Mouse (Mus musculus): Measurements from ENCODE around the gene Smpx. TPM values are rescaled to one million over a fixed set of nuclear protein-coding genes. Genes with fewer than 3 reads are reported as not detected.

Smpx gene
- polyA plus RNA-seq, 1 experiment: 55.1 TPM

DNA sequence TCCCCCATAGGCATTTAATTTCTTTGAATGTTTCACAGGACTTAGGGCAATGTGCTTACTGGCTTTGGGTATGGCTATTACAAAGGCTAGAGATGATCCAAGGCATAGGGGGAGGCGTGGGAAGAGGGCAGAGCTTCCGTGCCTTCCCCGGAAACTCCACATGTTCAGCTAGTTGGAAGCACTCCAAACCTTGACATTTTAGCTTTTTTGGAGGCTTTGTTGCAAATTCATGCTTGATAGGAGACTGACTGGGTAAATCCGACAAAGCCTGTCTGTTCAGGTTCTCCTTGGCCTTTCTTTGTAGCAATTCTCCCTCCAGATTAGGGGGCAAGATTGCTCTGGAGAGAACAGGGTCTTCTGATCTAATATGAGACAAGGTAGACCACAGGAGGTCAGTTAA, 7.5 kb upstream of the Smpx start:
- TF ChIP-seq SRF (IDR thresholded peaks at IDR 0.05; ENCODE audit: control insufficient read depth, insufficient read length, low read depth) (no peak), POLR2AphosphoS2 (IDR thresholded peaks at IDR 0.05; ENCODE audit: insufficient read length, low read depth) (no peak), POLR2A (IDR thresholded peaks at IDR 0.05; ENCODE audit: insufficient read length, low read depth) (no peak), TCF3 (IDR thresholded peaks at IDR 0.05; ENCODE audit: insufficient read length, low read depth) (no peak), CEBPB (IDR thresholded peaks at IDR 0.05; ENCODE audit: insufficient read depth, poor library complexity, severe bottlenecking) (no peak), MAX (IDR thresholded peaks at IDR 0.05; ENCODE audit: low read depth) (no peak), E2F4 (IDR thresholded peaks at IDR 0.05; ENCODE audit: insufficient read depth) (no peak), USF1 (IDR thresholded peaks at IDR 0.05; ENCODE audit: low read depth) (no peak), MYOD1 (IDR thresholded peaks at IDR 0.05; ENCODE audit: control insufficient read depth in 1 of 3, insufficient read length in 2 of 3, low read depth in 2 of 3) (no peak)
- no peaks in the 10 kb centered on the region for H3K79me2 ChIP-seq (ENCODE audit: control insufficient read depth, insufficient read depth)
- H3K4me2 ChIP-seq (ENCODE audit: low read depth): no peak overlapping the region
- H3ac ChIP-seq (ENCODE audit: control insufficient read depth, insufficient read length): no peak overlapping the region
- no peak overlapping the region for H3K4me3 ChIP-seq
- H3K36me3 ChIP-seq (ENCODE audit: control insufficient read depth, insufficient read depth): no peaks in the 10 kb centered on the region
- no peaks in the 10 kb centered on the region for H3K27me3 ChIP-seq (ENCODE audit: control insufficient read depth, insufficient read depth, insufficient read length)

DNA sequence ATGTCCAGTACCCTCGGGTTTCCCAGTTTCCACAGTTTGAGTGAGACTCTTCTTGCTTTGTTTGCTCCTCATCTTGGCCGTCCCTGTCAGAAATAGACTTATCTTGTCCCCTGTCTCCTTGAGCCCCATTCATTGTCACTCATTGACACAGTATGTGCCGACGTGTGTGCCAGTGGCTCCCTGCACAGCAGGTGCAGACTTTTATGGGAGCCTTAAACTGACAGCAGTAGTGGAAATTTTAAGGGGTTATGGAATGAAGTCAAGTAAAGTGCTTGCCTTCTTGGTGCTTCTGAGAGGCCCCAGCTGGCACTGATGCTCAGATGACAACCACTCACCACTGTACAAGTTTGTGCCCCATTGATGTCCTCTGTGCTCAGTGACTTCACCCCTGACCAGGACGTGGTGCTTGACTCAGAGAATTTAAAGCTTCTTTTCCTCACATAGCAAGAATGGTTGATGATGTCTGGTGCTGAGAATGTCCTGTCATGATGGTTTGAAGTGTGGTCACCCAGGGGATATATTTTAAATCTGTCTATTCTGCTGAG, 1.0 kb upstream of the Smpx start:
- H3ac ChIP-seq (ENCODE audit: control insufficient read depth, insufficient read length): no peak overlapping the region
- H3K4me3 ChIP-seq: no peak overlapping the region
- peak overlapping the region; percentile 24 for H3K4me2 ChIP-seq (ENCODE audit: low read depth)
- H3K36me3 ChIP-seq (ENCODE audit: control insufficient read depth, insufficient read depth): no peaks in the 10 kb centered on the region
- H3K27me3 ChIP-seq (ENCODE audit: control insufficient read depth, insufficient read depth, insufficient read length): no peaks in the 10 kb centered on the region
- no peak for TF ChIP-seq POLR2AphosphoS2 (IDR thresholded peaks at IDR 0.05; ENCODE audit: insufficient read length, low read depth)
- TF ChIP-seq USF1 (IDR thresholded peaks at IDR 0.05; ENCODE audit: low read depth): no peak
- no peak for TF ChIP-seq E2F4 (IDR thresholded peaks at IDR 0.05; ENCODE audit: insufficient read depth)
- TF ChIP-seq TCF3 (IDR thresholded peaks at IDR 0.05; ENCODE audit: insufficient read length, low read depth): no peak
- TF ChIP-seq TCF12 (IDR thresholded peaks at IDR 0.05; ENCODE audit: insufficient read depth, poor library complexity, severe bottlenecking): no peak
- TF ChIP-seq MYOG (IDR thresholded peaks at IDR 0.05; ENCODE audit: control insufficient read depth in 1 of 3, insufficient read depth in 1 of 3, insufficient read length in 2 of 3, low read depth in 2 of 3): peak in 1 of 3 experiments; percentile 64
- peak in 1 of 3 experiments; percentile 71 for TF ChIP-seq MYOD1 (IDR thresholded peaks at IDR 0.05; ENCODE audit: control insufficient read depth in 1 of 3, insufficient read length in 2 of 3, low read depth in 2 of 3)
- TF ChIP-seq CEBPB (IDR thresholded peaks at IDR 0.05; ENCODE audit: insufficient read depth, poor library complexity, severe bottlenecking): no peak
- TF ChIP-seq REST (IDR thresholded peaks at IDR 0.05; ENCODE audit: insufficient read depth, insufficient read length): no peak
- no peak for TF ChIP-seq MAX (IDR thresholded peaks at IDR 0.05; ENCODE audit: low read depth)
- TF ChIP-seq SRF (IDR thresholded peaks at IDR 0.05; ENCODE audit: control insufficient read depth, insufficient read length, low read depth): no peak
- TF ChIP-seq POLR2A (IDR thresholded peaks at IDR 0.05; ENCODE audit: insufficient read length, low read depth): no peak
- no peaks in the 10 kb centered on the region for H3K79me2 ChIP-seq (ENCODE audit: control insufficient read depth, insufficient read depth)

DNA sequence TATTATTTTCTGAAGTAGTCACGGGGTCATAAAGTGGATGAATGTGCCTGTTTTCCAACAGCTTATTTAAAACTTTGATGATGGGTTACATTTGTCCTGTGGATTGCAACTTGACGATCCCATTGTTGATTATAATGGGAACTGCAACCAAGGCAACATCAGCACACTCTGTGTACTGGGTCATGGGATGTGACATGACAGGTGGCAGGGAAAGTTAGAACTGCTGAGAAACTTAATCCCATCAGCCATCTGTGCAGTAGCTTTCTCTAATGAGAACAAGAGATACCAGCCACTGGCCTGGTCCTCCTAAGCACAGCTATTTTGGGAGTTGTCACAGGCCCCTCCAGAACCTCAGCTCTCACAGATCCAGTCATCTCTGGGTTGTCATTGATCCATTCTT, 8.5 kb downstream of the Smpx start:
- TF ChIP-seq E2F4 (IDR thresholded peaks at IDR 0.05; ENCODE audit: insufficient read depth): no peak
- TF ChIP-seq TCF12 (IDR thresholded peaks at IDR 0.05; ENCODE audit: insufficient read depth, poor library complexity, severe bottlenecking): no peak
- no peak for TF ChIP-seq POLR2AphosphoS2 (IDR thresholded peaks at IDR 0.05; ENCODE audit: insufficient read length, low read depth)
- TF ChIP-seq USF1 (IDR thresholded peaks at IDR 0.05; ENCODE audit: low read depth): no peak
- peak; percentile 17 to 90 (median 67) for TF ChIP-seq MYOD1 (IDR thresholded peaks at IDR 0.05; ENCODE audit: control insufficient read depth in 1 of 3, insufficient read length in 2 of 3, low read depth in 2 of 3)
- peak in 2 of 3 experiments; percentile 46 to 53 for TF ChIP-seq MYOG (IDR thresholded peaks at IDR 0.05; ENCODE audit: control insufficient read depth in 1 of 3, insufficient read depth in 1 of 3, insufficient read length in 2 of 3, low read depth in 2 of 3)
- no peak for TF ChIP-seq CEBPB (IDR thresholded peaks at IDR 0.05; ENCODE audit: insufficient read depth, poor library complexity, severe bottlenecking)
- TF ChIP-seq REST (IDR thresholded peaks at IDR 0.05; ENCODE audit: insufficient read depth, insufficient read length): no peak
- TF ChIP-seq MAX (IDR thresholded peaks at IDR 0.05; ENCODE audit: low read depth): no peak
- Histone ChIP-seq H3K4me3 (no peak overlapping the region), H3ac (ENCODE audit: control insufficient read depth, insufficient read length) (no peak overlapping the region), H3K27me3 (ENCODE audit: control insufficient read depth, insufficient read depth, insufficient read length) (no peaks in the 10 kb centered on the region), H3K4me2 (ENCODE audit: low read depth) (no peak overlapping the region), H3K36me3 (ENCODE audit: control insufficient read depth, insufficient read depth) (no peaks in the 10 kb centered on the region), H3K79me2 (ENCODE audit: control insufficient read depth, insufficient read depth) (no peaks in the 10 kb centered on the region)

GRCm38 (mm10) chrX:157708616-157709280, 10.0 kb downstream of the Smpx start:
- H3ac ChIP-seq (ENCODE audit: control insufficient read depth, insufficient read length): no peak overlapping the region
- no peak for TF ChIP-seq USF1 (IDR thresholded peaks at IDR 0.05; ENCODE audit: low read depth)
- no peak for TF ChIP-seq TCF3 (IDR thresholded peaks at IDR 0.05; ENCODE audit: insufficient read length, low read depth)
- TF ChIP-seq MAX (IDR thresholded peaks at IDR 0.05; ENCODE audit: low read depth): no peak
- TF ChIP-seq REST (IDR thresholded peaks at IDR 0.05; ENCODE audit: insufficient read depth, insufficient read length): no peak
- TF ChIP-seq POLR2AphosphoS2 (IDR thresholded peaks at IDR 0.05; ENCODE audit: insufficient read length, low read depth): no peak
- H3K4me3 ChIP-seq: no peak overlapping the region
- no peak overlapping the region for H3K4me2 ChIP-seq (ENCODE audit: low read depth)
- H3K36me3 ChIP-seq (ENCODE audit: control insufficient read depth, insufficient read depth): no peaks in the 10 kb centered on the region
- H3K27me3 ChIP-seq (ENCODE audit: control insufficient read depth, insufficient read depth, insufficient read length): no peaks in the 10 kb centered on the region
- H3K79me2 ChIP-seq (ENCODE audit: control insufficient read depth, insufficient read depth): no peaks in the 10 kb centered on the region

GRCm38 (mm10) chrX:157719907-157720306, 21.2 kb downstream of the Smpx start:
- H3K4me3 ChIP-seq: no peak overlapping the region
- H3K4me2 ChIP-seq (ENCODE audit: low read depth): no peak overlapping the region
- H3ac ChIP-seq (ENCODE audit: control insufficient read depth, insufficient read length): no peak overlapping the region
- no peaks in the 10 kb centered on the region for H3K36me3 ChIP-seq (ENCODE audit: control insufficient read depth, insufficient read depth)
- no peaks in the 10 kb centered on the region for H3K27me3 ChIP-seq (ENCODE audit: control insufficient read depth, insufficient read depth, insufficient read length)
- H3K79me2 ChIP-seq (ENCODE audit: control insufficient read depth, insufficient read depth): no peaks in the 10 kb centered on the region
- no peak for TF ChIP-seq TCF3 (IDR thresholded peaks at IDR 0.05; ENCODE audit: insufficient read length, low read depth)
- TF ChIP-seq REST (IDR thresholded peaks at IDR 0.05; ENCODE audit: insufficient read depth, insufficient read length): no peak
- TF ChIP-seq POLR2AphosphoS2 (IDR thresholded peaks at IDR 0.05; ENCODE audit: insufficient read length, low read depth): no peak
- no peak for TF ChIP-seq MYOG (IDR thresholded peaks at IDR 0.05; ENCODE audit: control insufficient read depth in 1 of 3, insufficient read depth in 1 of 3, insufficient read length in 2 of 3, low read depth in 2 of 3)
- TF ChIP-seq E2F4 (IDR thresholded peaks at IDR 0.05; ENCODE audit: insufficient read depth): no peak
- no peak for TF ChIP-seq CEBPB (IDR thresholded peaks at IDR 0.05; ENCODE audit: insufficient read depth, poor library complexity, severe bottlenecking)
- TF ChIP-seq USF1 (IDR thresholded peaks at IDR 0.05; ENCODE audit: low read depth): no peak
- no peak for TF ChIP-seq POLR2A (IDR thresholded peaks at IDR 0.05; ENCODE audit: insufficient read length, low read depth)
- TF ChIP-seq MAX (IDR thresholded peaks at IDR 0.05; ENCODE audit: low read depth): no peak
- no peak for TF ChIP-seq SRF (IDR thresholded peaks at IDR 0.05; ENCODE audit: control insufficient read depth, insufficient read length, low read depth)
- TF ChIP-seq MYOD1 (IDR thresholded peaks at IDR 0.05; ENCODE audit: control insufficient read depth in 1 of 3, insufficient read length in 2 of 3, low read depth in 2 of 3): no peak
- TF ChIP-seq TCF12 (IDR thresholded peaks at IDR 0.05; ENCODE audit: insufficient read depth, poor library complexity, severe bottlenecking): no peak

Data from myocyte (in vitro differentiated cells).